Mouse (Mus musculus) cortical plate, adult 2 months (tissue): ENCODE measurements around the gene Gm6993.

Experiments
- CTCF ChIP-seq: fragments of 200-500 bp; IDR thresholded peaks from 2 replicates; pipeline ENCODE4 v1.5.1; 2011; ENCODE audit warnings: mild to moderate bottlenecking, control low read depth, low read length; ENCODE audit not compliant: insufficient read depth; ENCODE audit errors: extremely low read depth
- POLR2A ChIP-seq: fragments of 200-500 bp; IDR thresholded peaks from 2 replicates; pipeline ENCODE4 v1.6.1; 2011; ENCODE audit warnings: mild to moderate bottlenecking, low read length, control low read depth; ENCODE audit not compliant: insufficient read depth; ENCODE audit errors: extremely low read depth

DNA sequence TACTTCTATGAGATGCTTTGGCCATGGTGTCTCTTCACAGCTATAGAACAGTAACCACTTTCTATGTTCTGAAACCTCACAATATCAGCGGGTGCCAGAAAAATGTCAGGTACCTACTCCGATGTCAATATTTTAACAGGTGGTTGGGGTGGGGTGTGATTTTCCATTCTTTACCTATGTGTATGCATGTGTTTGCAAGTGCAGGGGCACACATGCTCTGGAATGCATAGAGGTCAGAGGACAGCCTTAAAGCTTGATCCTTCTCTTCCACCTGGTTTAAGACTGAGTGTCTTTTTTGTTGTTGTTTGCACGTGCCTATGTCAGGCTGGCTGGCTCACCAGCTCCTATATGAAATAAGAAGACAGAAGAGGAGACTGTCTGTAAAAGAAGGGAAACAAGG lies 13.4 kb upstream of the Gm6993 start:
- no peak for TF ChIP-seq CTCF
- no peak for TF ChIP-seq POLR2A
